Mouse (Mus musculus) lung, postnatal 0 days (tissue): ENCODE data around the gene Tdgf1. TPM values are rescaled to one million over a fixed set of nuclear protein-coding genes. Genes with fewer than 3 reads are reported as not detected.

Source experiments
- ATAC-seq: fragments of 200-750 bp; cut with Nextera tagmentation; 2 replicates; pipeline ENCODE4 v1.8.0; 2017; ENCODE audit warnings: moderate library complexity
- DNase-seq: peaks from one replicate; pipeline ENCODE4 v3.0.0-alpha.2; 2016; ENCODE audit warnings: low spot score
- H3K27ac ChIP-seq: fragments of 300-500 bp; sonication (generic); 2 replicates; pipeline ENCODE4 v1.5.1; 2014; ENCODE audit warnings: antibody characterized with exemption, mild to moderate bottlenecking, low read length, mixed read lengths
- H3K27me3 ChIP-seq: fragments of 300-500 bp; sonication (generic); replicated peaks from 2 replicates; pipeline ENCODE4 v1.6.1; 2014; ENCODE audit warnings: low read length, mixed read lengths; ENCODE audit not compliant: insufficient read depth
- H3K36me3 ChIP-seq: fragments of 300-500 bp; sonication (generic); 2 replicates; pipeline ENCODE4 v1.6.1; 2014; ENCODE audit warnings: low read length, mixed read lengths; ENCODE audit not compliant: insufficient read depth
- H3K4me1 ChIP-seq: fragments of 300-500 bp; sonication (generic); 2 replicates; pipeline ENCODE4 v1.6.1; 2014; ENCODE audit warnings: antibody characterized with exemption, low read depth, low read length, mixed read lengths; ENCODE audit not compliant: insufficient read depth
- H3K4me2 ChIP-seq: fragments of 300-500 bp; sonication (generic); replicated peaks from 2 replicates; pipeline ENCODE4 v1.6.1; 2014; ENCODE audit warnings: low read depth, mild to moderate bottlenecking, low read length, moderate library complexity, mixed read lengths
- H3K4me3 ChIP-seq: fragments of 300-500 bp; sonication (generic); 2 replicates; pipeline ENCODE4 v1.5.1; 2014; ENCODE audit warnings: low read depth, low read length
- H3K9ac ChIP-seq: fragments of 300-500 bp; sonication (generic); replicated peaks from 2 replicates; pipeline ENCODE4 v1.6.1; 2014; ENCODE audit warnings: low read depth, mild to moderate bottlenecking
- H3K9me3 ChIP-seq: fragments of 300-500 bp; sonication (generic); 2 replicates; pipeline ENCODE4 v1.6.1; 2016; ENCODE audit warnings: low read length, mixed read lengths
- CTCF ChIP-seq: IDR thresholded peaks from 2 replicates; pipeline ENCODE4 v1.5.1; 2016; ENCODE audit warnings: antibody characterized with exemption, mild to moderate bottlenecking
- EP300 ChIP-seq: IDR thresholded peaks from 2 replicates; pipeline ENCODE4 v1.6.1; 2016; ENCODE audit warnings: antibody characterized with exemption, mild to moderate bottlenecking, control low read depth
- WGBS: fragments of 180-500 bp; shearing (Covaris S2); extraction: QIAGEN DNeasy Blood & Tissue Kit; methylation state at CpG from one replicate; pipeline ENCODE4 v1.1.7; 2014; 5-methylcytosine and 5-hydroxymethylcytosine counted together
- polyA plus RNA-seq: library from polyadenylated mRNA; unstranded; fragments of >200 nt; fragmentation: Nextera tagmentation; extraction: Ambion mirVana; gene quantifications from 2 replicates; pipeline ENCODE4 v1.2.1, GENCODE M21; 2015

Tdgf1 gene
- polyA plus RNA-seq, 1 experiment from 2014 or later = 0.19 TPM

GRCm38 (mm10) chr9:110988078-110988477, 42.1 kb upstream of the Tdgf1 start:
- ATAC-seq = no peak
- 87% methylated on average over 3 of the region's 3 CpGs for WGBS
- TF ChIP-seq CTCF (no peak), EP300 (no peak)

GRCm38 (mm10) chr9:110987331-110987730, 41.4 kb upstream of the Tdgf1 start:
- H3K9me3 ChIP-seq = no peaks in the 10 kb centered on the region
- H3K9ac ChIP-seq = no peak overlapping the region
- DNase-seq = no peak
- no peak for ATAC-seq
- H3K27me3 ChIP-seq = no peaks in the 10 kb centered on the region
- no peak overlapping the region for H3K4me3 ChIP-seq
- no peak overlapping the region for H3K4me2 ChIP-seq
- 60% methylated on average over 4 of the region's 4 CpGs for WGBS
- H3K36me3 ChIP-seq = no peaks in the 10 kb centered on the region
- TF ChIP-seq CTCF = no peak
- no peak for TF ChIP-seq EP300
- H3K4me1 ChIP-seq = no peaks in the 10 kb centered on the region
- no peak overlapping the region for H3K27ac ChIP-seq

More at GRCm38 (mm10) chr9:110988078-110988477, 42.1 kb upstream of the Tdgf1 start:
- Histone ChIP-seq H3K4me1 (no peaks in the 10 kb centered on the region), H3K27ac (no peak overlapping the region), H3K9me3 (no peaks in the 10 kb centered on the region), H3K4me3 (no peak overlapping the region), H3K9ac (no peak overlapping the region), H3K27me3 (no peaks in the 10 kb centered on the region), H3K4me2 (no peak overlapping the region), H3K36me3 (no peaks in the 10 kb centered on the region)
- no peak for DNase-seq

- TF ChIP-seq CTCF (no peak), EP300 (0 out of 2 replicates have a peak, but pooled peaks have one; percentile 26)
- Histone ChIP-seq H3K9me3 (no peaks in the 10 kb centered on the region), H3K4me2 (no peak overlapping the region), H3K36me3 (no peaks in the 10 kb centered on the region), H3K27me3 (no peaks in the 10 kb centered on the region), H3K9ac (no peak overlapping the region), H3K27ac (no peak overlapping the region), H3K4me1 (no peaks in the 10 kb centered on the region), H3K4me3 (no peak overlapping the region)
- DNase-seq = no peak
- 76% methylated on average over 8 of the region's 8 CpGs for WGBS
- 0 out of 2 replicates have a peak, but pooled peaks have one; percentile 23 for ATAC-seq
Measured at GRCm38 (mm10) chr9:110985951-110986350, 40.0 kb upstream of the Tdgf1 start.

DNA sequence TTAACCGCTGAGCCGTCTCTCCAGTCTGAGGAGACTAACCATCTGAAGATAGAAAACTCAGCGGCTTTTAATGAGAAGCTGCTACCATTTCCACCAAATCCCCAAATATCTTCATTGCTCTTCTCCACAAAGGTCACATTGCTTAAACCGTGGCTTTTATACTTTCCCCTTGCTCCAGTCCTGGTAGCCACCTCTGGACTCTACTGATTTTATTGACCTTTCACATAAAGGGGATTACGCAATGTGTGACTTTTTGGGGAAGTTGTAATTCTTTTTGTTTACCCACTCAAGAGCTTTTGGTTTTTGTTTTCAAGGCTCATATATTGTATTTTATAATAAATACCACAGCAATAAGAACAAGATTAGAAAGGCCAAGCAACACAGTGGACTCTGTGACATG, 39.6 kb upstream of the Tdgf1 start:
- Histone ChIP-seq H3K36me3 (no peaks in the 10 kb centered on the region), H3K9ac (no peak overlapping the region), H3K27me3 (no peaks in the 10 kb centered on the region), H3K4me2 (no peak overlapping the region), H3K9me3 (no peaks in the 10 kb centered on the region), H3K27ac (no peak overlapping the region), H3K4me1 (no peaks in the 10 kb centered on the region), H3K4me3 (no peak overlapping the region)
- no peak for DNase-seq
- WGBS = 94% methylated on average over 5 of the region's 5 CpGs
- no peak for ATAC-seq
- TF ChIP-seq EP300 = no peak

GRCm38 (mm10) chr9:110984096-110984495, 38.1 kb upstream of the Tdgf1 start:
- DNase-seq (no peak), ATAC-seq (no peak)
- no peaks in the 10 kb centered on the region for H3K36me3 ChIP-seq
- H3K4me1 ChIP-seq = no peaks in the 10 kb centered on the region
- no peak overlapping the region for H3K4me2 ChIP-seq
- H3K27ac ChIP-seq = no peak overlapping the region
- no peaks in the 10 kb centered on the region for H3K9me3 ChIP-seq
- no peaks in the 10 kb centered on the region for H3K27me3 ChIP-seq
- H3K4me3 ChIP-seq = no peak overlapping the region
- H3K9ac ChIP-seq = no peak overlapping the region
- TF ChIP-seq EP300 = no peak
- TF ChIP-seq CTCF = no peak
- WGBS = 90% methylated on average over 9 of the region's 9 CpGs

- DNase-seq (no peak), ATAC-seq (no peak)
- Histone ChIP-seq H3K27me3 (no peaks in the 10 kb centered on the region), H3K27ac (no peak overlapping the region), H3K4me2 (no peak overlapping the region), H3K9me3 (no peaks in the 10 kb centered on the region), H3K9ac (no peak overlapping the region), H3K4me3 (no peak overlapping the region), H3K36me3 (no peaks in the 10 kb centered on the region), H3K4me1 (no peaks in the 10 kb centered on the region)
- 62% methylated on average over 4 of the region's 4 CpGs for WGBS
- no peak for TF ChIP-seq CTCF
- TF ChIP-seq EP300 = no peak
Measured at GRCm38 (mm10) chr9:110982351-110982750, 36.4 kb upstream of the Tdgf1 start.

- Histone ChIP-seq H3K9ac (no peak overlapping the region), H3K27ac (no peak overlapping the region), H3K27me3 (no peaks in the 10 kb centered on the region), H3K4me3 (no peak overlapping the region), H3K36me3 (no peaks in the 10 kb centered on the region), H3K9me3 (no peaks in the 10 kb centered on the region), H3K4me2 (no peak overlapping the region), H3K4me1 (no peaks in the 10 kb centered on the region)
- no peak for ATAC-seq
- no peak for DNase-seq
- WGBS = 91% methylated on average over 11 of the region's 11 CpGs
- no peak for TF ChIP-seq EP300
- no peak for TF ChIP-seq CTCF
Measured at GRCm38 (mm10) chr9:110979411-110979810, 33.5 kb upstream of the Tdgf1 start.
